Mouse (Mus musculus) hindbrain, postnatal 0 days (tissue): Measurements from ENCODE around the gene Fuca2. TPM values are rescaled to one million over a fixed set of nuclear protein-coding genes. Genes with fewer than 3 reads are reported as not detected.

Source experiments
- ATAC-seq: fragments of 200-750 bp; cut with Nextera tagmentation; 2 replicates; pipeline ENCODE4 v1.8.0; 2017; ENCODE audit warnings: mild to moderate bottlenecking, moderate TSS enrichment, moderate library complexity
- DNase-seq: peaks from one replicate; pipeline ENCODE4 v3.0.0-alpha.2; 2015; ENCODE audit warnings: low spot score
- H3K27ac ChIP-seq: fragments of 300-500 bp; sonication (generic); 2 replicates; pipeline ENCODE4 v1.5.1; 2014; ENCODE audit warnings: mild to moderate bottlenecking
- H3K27me3 ChIP-seq: fragments of 300-500 bp; sonication (generic); 2 replicates; pipeline ENCODE4 v1.6.1; 2014; ENCODE audit warnings: low read length, mixed read lengths; ENCODE audit not compliant: insufficient read depth
- H3K36me3 ChIP-seq: fragments of 300-500 bp; sonication (generic); 2 replicates; pipeline ENCODE4 v1.6.1; 2014; ENCODE audit warnings: low read length, mixed read lengths; ENCODE audit not compliant: insufficient read depth
- H3K4me1 ChIP-seq: fragments of 300-500 bp; sonication (generic); 2 replicates; pipeline ENCODE4 v1.6.1; 2014; ENCODE audit warnings: antibody characterized with exemption, low read length, mixed read lengths; ENCODE audit not compliant: insufficient read depth
- H3K4me2 ChIP-seq: fragments of 300-500 bp; sonication (generic); 2 replicates; pipeline ENCODE4 v1.6.1; 2014; ENCODE audit warnings: low read depth, mild to moderate bottlenecking, low read length, moderate library complexity, mixed read lengths
- H3K4me3 ChIP-seq: fragments of 300-500 bp; sonication (generic); 2 replicates; pipeline ENCODE4 v1.5.1; 2014; ENCODE audit warnings: low read length
- H3K9ac ChIP-seq: fragments of 300-500 bp; sonication (generic); replicated peaks from 2 replicates; pipeline ENCODE4 v1.6.1; 2014; ENCODE audit warnings: mild to moderate bottlenecking, low read length, moderate library complexity, mixed read lengths
- H3K9me3 ChIP-seq: fragments of 300-500 bp; sonication (generic); 2 replicates; pipeline ENCODE4 v1.6.1; 2016; ENCODE audit warnings: low read length, mixed read lengths
- CTCF ChIP-seq: IDR thresholded peaks from 2 replicates; pipeline ENCODE4 v1.5.1; 2016; ENCODE audit warnings: antibody characterized with exemption, control low read depth, low read depth
- WGBS: fragments of 180-500 bp; shearing (Covaris S2); extraction: QIAGEN DNeasy Blood & Tissue Kit; methylation state at CpG from one replicate; pipeline ENCODE4 v1.1.7; 2014; 5-methylcytosine and 5-hydroxymethylcytosine counted together
- polyA plus RNA-seq: library from polyadenylated mRNA; unstranded; fragments of >200 nt; fragmentation: Nextera tagmentation; extraction: Ambion mirVana; gene quantifications from 2 replicates; pipeline ENCODE4 v1.2.1, GENCODE M21; 2015
- total RNA-seq: library from RNA; depleted of rRNA; stranded (reverse); fragments of >200 nt; gene quantifications from 2 replicates; pipeline ENCODE4 v1.2.3, GENCODE M21; 2014

Gene Fuca2
- total and polyA plus RNA-seq, 2 experiments from 2014 or later, result 11.6 to 59.8 TPM

DNA sequence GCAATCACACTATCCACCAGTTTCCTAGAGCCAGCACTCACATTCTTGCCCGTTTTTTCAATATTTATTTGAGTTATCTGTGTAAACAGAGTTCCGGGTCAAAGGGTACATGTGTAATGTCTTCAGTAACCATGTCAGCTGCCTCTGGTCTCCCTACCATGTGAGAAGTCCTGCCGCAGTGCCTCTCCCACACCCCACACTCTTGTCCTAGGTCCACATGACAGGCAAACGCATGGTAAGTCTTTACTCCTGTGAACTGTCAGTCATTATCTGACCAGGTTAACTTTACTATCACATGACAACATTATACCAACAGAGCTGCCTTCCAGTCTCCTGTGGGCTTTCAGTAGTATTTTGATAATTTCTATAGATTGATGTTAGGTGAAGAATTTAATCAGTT lies 28.8 kb downstream of the Fuca2 start:
- Histone ChIP-seq H3K4me2 (no peak overlapping the region), H3K4me1 (no peaks in the 10 kb centered on the region), H3K9me3 (no peaks in the 10 kb centered on the region), H3K9ac (no peak overlapping the region), H3K27me3 (no peaks in the 10 kb centered on the region), H3K27ac (no peak overlapping the region), H3K4me3 (no peak overlapping the region), H3K36me3 (peaks cover 23% of the 10 kb centered on the region)
- ATAC-seq (no peak), DNase-seq (no peak)
- TF ChIP-seq CTCF, result no peak
- WGBS, result 87% methylated on average over 4 of the region's 4 CpGs

DNA sequence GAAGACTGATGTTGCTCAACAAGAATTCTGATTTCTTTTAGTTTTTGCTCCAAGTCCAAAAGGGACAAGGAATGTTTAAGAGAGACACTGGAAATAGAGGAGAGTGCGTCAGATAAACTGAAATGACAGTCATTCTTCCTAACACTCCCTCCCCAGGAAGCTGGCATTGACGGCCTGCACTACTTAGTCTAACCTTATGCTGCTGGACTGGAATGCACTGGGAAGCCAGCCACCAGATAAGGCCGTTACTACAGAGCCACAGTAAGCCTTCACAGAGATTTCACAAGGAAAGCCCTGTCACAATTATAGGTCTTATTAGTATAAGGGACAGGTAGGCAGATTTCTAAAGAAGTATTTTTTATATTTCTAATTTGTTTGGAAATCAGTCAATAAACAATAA lies 35.4 kb downstream of the Fuca2 start:
- WGBS, result 87% methylated on average over 3 of the region's 3 CpGs
- ATAC-seq, result no peak
- no peaks in the 10 kb centered on the region for H3K27me3 ChIP-seq
- no peak overlapping the region for H3K9ac ChIP-seq
- TF ChIP-seq CTCF, result no peak
- DNase-seq, result no peak
- no peaks in the 10 kb centered on the region for H3K4me1 ChIP-seq
- no peak overlapping the region for H3K4me3 ChIP-seq
- no peak overlapping the region for H3K4me2 ChIP-seq
- H3K27ac ChIP-seq, result no peak overlapping the region
- no peaks in the 10 kb centered on the region for H3K9me3 ChIP-seq
- peaks cover 30% of the 10 kb centered on the region for H3K36me3 ChIP-seq

DNA sequence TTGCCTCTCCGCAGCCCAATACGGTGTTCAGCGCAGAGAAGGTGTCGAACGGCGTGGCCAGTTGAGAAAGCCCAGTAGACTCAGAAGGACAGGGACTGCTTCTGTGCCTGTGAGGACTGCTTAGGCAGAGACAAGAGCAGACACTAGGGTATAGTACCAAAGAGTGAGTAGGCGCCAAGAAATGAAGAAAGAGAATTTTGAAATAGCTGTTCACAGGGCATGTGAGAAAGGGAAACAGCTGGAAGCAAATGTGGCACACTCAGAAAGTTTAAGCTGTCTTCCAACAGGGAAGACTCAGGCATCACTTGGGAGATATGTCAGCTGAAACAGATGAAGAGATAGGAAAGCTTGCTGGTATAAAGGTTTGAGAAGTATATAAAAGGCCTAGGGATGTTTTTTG lies 37.4 kb downstream of the Fuca2 start:
- H3K4me2 ChIP-seq, result no peak overlapping the region
- TF ChIP-seq CTCF, result no peak
- no peaks in the 10 kb centered on the region for H3K4me1 ChIP-seq
- no peak overlapping the region for H3K9ac ChIP-seq
- ATAC-seq (no peak), DNase-seq (no peak)
- 97% methylated on average over 7 of the region's 7 CpGs for WGBS
- no peaks in the 10 kb centered on the region for H3K27me3 ChIP-seq
- no peak overlapping the region for H3K27ac ChIP-seq
- peaks cover 28% of the 10 kb centered on the region for H3K36me3 ChIP-seq
- H3K9me3 ChIP-seq, result no peaks in the 10 kb centered on the region
- H3K4me3 ChIP-seq, result no peak overlapping the region

DNA sequence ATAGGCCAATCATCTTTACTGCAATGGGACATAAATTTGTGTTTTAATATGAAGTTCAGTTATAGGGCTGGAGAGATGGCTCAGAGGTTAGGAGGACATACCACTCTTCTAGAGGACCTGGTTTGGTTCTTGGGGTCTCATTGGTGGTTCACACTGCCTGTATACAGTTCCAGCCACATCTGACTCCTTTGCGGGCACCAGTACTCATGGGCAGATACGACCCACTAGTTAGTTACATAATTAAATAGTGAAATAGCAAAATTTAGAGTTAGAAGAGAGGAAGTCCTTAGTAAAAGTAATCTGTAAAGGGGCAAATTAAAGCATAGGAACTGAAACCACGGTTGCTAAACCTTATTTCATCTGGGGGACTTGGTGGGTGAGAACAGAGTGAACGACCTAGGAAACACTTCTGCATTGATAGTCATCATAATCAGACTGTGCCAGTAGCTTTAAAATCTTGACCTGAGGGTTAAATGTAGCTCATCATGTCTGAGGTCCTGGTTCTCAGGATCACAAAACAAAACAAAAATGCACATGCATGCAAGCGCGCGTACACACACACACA lies 40.5 kb downstream of the Fuca2 start:
- Histone ChIP-seq H3K9me3 (no peaks in the 10 kb centered on the region), H3K36me3 (peaks cover 15% of the 10 kb centered on the region), H3K9ac (no peak overlapping the region), H3K4me1 (no peaks in the 10 kb centered on the region), H3K27me3 (no peaks in the 10 kb centered on the region), H3K27ac (no peak overlapping the region), H3K4me2 (no peak overlapping the region), H3K4me3 (no peak overlapping the region)
- ATAC-seq, result no peak
- DNase-seq, result no peak
- WGBS, result 92% methylated on average over 7 of the region's 7 CpGs
- TF ChIP-seq CTCF, result no peak

DNA sequence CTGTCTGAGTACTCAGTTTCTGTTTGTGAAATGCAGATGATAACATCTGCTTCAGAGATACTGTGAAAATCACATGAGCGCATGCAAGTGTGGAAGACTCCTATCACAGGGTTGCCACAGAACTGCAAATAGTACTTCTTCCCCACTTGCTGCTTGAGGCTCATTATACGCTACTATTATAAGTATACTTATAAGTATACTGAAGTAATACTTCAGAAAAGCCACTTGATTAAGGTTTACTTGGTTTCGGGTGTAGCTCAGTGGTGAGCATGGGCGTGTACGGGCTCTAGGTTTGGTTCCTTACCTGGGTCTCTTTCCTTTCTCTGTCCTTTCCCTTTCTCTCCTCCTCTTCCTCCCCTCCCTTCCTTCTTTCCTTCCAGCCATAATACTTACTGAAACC lies 42.4 kb downstream of the Fuca2 start:
- Histone ChIP-seq H3K9ac (no peak overlapping the region), H3K27ac (no peak overlapping the region), H3K4me1 (no peaks in the 10 kb centered on the region), H3K9me3 (no peaks in the 10 kb centered on the region), H3K36me3 (peaks cover 15% of the 10 kb centered on the region), H3K4me3 (no peak overlapping the region), H3K27me3 (no peaks in the 10 kb centered on the region), H3K4me2 (no peak overlapping the region)
- DNase-seq, result no peak
- no peak for ATAC-seq
- 98% methylated on average over 5 of the region's 5 CpGs for WGBS
- no peak for TF ChIP-seq CTCF

DNA sequence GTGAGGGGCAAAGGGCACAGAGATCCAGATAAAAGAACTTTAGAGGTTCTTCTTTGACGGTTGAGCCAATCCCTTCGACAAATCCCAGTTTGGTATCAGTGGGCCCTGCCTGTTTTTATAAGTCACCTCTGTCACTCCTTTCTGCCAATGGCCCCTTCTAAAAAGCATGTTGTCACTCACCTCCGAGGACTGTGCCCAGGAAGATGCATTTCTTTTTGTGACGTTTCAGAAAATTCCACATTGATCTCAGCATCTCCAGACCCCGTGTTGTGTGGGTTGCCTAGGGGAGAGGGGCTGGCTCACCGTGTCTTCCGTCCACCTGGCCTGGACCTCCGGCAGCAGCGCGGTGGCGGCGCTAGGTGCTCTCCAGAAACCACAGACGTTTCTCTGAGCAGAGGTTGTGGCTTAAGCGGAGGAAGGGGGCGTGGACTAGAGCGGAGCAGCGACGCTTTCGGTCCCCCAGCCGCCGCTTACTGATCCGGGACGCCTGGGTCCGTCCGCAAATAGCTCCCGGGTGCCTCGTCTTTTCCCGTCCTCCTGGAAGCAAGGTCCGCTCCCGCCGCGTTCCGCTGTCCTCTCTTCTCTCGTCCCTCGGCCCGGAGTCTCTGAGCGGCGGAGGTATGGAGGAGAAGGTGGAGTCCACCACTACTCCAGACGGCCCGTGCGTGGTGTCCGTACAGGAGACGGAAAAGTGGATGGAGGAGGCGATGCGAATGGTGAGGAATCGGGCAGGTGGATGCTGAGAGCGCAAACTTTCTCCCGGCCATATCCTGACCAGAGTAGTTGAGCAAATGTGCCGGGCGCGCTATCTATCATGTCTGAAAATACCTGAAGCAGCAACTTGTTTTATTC lies 53.5 kb downstream of the Fuca2 start, which contains the start of the genes Adat2 and Pex3:
TSS of gene Adat2 (plus strand) at position 249 of the 852 bp plus-strand sequence.
TSS of gene Pex3 (minus strand) at position 497 of the 852 bp plus-strand sequence.
- Histone ChIP-seq H3K27ac (peak within 1 kb of the TSS; percentile 81), H3K36me3 (no peaks in the 10 kb centered on the region), H3K4me1 (peaks cover 3% of the 10 kb centered on the region; the same call in 1 of the 2 replicates), H3K4me3 (peak within 1 kb of the TSS; percentile 82), H3K4me2 (peak within 1 kb of the TSS; percentile 94), H3K9ac (peak within 1 kb of the TSS; percentile 76), H3K27me3 (no peaks in the 10 kb centered on the region), H3K9me3 (no peaks in the 10 kb centered on the region)
- WGBS, result under 1% methylated on average over 50 of the region's 51 CpGs
- peak; percentile 34 for TF ChIP-seq CTCF
- DNase-seq (peak; percentile 94), ATAC-seq (peak; percentile 97)
